Mouse (Mus musculus): ENCODE measurements around the gene Tcf25.
"Not testable (repeated sequence)": the region's sequence is repeated elsewhere in the genome, so short reads cannot be mapped to it uniquely, and the experiment has no call there.

Tcf25 gene

DNA sequence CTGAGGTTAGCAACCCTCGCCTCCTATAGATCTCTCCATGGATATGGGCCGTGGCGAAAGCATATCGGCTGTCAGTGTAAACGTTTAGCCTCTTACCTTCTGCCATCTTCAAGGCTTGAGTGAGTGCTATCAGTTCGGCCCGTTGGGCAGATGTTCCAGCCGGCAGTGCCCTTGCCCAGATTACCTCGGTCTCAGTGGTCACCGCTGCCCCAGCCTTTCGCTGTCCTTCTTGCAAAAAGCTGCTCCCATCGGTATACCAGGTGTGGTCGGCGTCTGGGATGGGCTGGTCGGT is 56.1 kb downstream of the Tcf25 start:
- DNase-seq (ENCODE audit: low spot score) = not testable (repeated sequence)

DNA sequence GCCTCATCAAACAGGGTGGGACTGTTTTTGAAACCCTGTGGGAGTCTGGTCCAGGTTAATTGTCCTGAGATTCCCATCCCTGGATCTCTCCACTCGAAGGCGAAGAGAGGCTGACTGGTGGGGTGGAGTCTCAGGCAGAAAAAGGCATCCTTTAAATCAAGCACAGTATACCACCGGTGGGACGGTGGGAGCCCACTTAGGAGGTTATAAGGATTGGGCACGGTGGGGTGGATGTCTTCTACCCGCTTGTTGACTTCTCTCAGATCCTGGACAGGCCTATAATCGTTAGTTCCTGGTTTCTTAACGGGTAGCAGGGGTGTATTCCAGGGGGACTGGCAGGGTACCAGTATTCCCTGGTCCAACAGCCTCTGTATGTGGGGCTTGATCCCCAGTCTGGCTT is 57.4 kb downstream of the Tcf25 start:
- not testable (repeated sequence) for DNase-seq (ENCODE audit: low spot score)

DNA sequence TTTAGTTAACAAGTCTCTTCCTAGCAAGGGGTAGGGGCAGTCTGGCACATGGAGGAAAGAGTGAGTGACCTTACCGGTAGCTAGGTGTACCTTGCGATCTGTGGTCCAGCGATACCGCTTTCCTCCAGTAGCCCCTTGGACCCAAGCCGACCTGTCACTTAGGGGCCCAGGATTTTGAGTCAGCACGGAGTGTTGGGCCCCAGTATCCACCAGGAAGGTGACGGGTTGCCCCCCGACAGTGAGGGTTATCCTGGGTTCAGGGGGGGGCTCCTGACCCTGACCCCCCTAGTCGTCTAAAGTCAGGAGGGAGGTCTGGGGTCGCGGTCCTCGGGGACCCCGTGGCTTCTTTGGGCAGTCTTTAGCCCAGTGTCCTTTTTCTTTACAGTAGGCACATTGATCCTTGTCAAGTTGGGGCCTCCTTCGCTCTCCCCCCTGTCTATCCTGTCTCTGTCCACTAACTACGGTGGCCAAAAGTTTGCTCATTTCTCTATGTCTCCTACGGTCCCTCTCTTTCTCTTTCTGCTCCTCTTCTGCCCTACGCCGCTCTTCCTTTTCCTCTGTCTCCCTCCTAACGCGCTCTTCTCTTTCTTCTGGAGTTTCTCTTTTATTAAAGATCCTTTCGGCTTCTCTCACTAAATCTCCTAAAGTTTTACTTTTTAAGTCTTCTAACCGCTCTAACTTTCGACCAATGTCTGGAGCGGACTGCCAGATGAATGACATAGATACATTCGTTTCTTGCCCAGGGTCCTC is 58.2 kb downstream of the Tcf25 start:
- DNase-seq (ENCODE audit: low spot score) = no peak

DNA sequence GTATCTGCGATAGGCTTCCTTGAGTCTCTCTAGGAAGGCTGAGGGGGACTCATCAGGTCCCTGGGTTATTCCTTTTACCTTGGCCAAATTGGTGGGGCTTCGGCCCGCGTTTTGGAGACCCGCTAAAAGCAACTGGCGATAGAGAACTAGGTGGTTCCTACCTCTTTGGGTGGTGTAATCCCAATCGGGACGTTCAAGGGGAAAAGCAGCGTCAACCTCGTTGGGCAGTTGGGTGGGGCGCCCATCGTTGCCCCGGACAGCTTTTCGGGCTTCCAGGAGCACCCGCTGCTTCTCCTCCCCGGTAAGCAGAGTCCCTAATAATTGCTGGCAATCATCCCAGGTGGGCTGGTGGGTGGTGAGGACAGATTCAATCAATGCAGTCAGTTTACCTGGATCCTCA is 58.8 kb downstream of the Tcf25 start:
- no peak for DNase-seq (ENCODE audit: low spot score)

DNA sequence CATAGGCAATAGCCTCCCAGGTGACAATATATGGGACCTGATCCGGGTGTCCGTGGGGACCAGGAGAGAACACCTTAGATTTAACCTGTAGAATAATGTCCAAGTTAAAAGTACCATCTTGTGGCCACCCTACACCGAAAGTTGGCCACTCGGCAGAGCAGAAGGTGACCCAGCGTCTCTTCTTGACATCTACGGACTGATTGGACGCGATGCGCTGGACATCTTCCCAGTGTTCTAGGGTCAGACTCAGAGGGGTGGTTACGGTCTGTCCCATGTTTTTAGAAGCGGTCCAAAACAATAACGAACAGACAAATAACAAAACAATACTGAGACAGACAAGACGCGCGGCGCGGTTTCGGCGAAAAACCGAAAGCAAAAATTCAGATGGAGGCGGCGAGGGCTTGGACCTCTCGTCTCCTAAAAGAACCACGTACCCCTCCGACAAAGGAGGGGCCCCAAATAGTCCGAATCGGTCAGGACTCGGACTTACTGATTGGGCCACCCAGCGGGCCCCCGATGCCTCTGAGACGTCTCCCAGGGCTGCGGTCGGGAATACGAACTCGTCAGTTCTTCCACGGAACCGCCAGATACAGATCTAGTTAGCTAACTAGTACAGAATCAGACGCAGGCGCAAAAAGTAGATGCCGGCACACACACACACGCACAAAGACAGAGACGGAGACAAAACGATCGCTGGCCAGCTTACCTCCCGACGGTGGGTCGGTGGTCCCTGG is 59.9 kb downstream of the Tcf25 start:
- not testable (repeated sequence) for DNase-seq (ENCODE audit: low spot score)

DNA sequence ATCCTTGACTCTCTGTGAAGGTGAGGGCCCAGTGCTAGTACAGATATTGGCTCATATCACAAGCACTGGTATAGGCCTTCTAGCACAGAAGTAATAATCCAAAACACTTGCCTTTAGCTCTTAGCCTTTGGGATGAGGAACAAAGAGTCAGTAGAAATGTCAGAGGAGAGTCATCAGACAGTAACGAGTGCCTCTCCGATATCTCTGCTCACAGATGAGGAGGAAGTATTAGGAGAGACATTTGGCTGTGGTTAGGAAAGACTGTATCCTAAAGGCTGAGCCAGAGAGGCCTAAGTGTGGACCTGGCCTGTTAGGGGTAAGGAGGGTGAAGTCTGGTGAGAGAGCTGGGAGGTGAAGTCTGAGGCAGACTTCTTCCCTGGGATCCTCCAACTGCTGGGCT is 68.2 kb downstream of the Tcf25 start:
- no peak for DNase-seq (ENCODE audit: low spot score)

DNA sequence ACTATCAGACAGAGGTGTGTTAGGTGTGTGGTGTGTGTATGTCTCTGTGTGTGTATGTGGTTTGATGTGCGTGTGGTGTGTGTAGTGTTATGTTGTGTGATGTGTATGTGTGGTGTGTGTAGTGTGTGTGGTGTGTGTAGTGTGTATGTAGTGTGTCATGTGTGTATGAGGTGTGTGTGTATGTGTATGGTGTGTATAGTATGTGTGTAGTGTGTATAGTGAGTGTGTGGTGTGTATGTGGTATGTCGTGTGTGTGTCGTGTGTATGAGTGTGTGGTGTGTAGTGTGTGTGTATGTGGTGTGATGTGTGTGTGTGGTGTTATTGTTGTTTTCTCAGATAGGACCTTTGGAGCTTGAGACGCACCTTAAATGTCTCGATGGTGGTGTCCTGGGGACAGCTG is 68.8 kb downstream of the Tcf25 start:
- DNase-seq (ENCODE audit: low spot score) = no peak

DNA sequence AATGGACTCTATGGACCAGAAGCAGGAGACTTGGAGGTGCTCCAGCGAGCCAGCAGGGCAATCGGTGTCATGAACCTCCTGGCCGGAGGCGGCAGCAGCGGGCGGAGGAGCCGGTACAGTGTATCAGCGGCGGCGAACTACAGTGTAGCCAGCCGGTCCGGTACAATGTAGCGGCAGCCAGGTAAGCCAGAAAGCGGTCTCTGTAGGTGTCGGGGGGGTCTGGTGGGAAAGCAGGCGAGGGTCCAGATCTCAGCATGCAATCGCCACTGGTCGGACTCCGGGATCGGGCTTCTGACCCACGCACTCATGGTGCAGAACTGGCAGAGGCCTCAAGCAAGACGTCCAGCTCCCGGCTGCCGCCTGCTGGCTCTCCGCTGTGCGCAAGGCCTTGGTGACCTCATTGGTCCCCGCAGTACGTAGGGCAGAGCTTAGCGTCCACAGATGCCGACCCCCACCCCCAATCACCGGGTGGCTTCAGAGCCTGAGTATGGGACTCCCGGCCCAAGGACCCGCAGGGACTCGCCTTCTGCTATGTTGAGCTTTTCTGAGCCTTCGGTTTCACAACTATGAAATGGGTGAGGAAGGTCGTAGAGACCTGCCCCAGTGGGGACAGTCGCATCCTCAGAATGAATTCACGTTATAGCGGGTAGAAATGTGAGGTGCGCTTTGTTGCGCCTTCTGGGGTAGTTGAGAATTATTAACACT is 69.5 kb downstream of the Tcf25 start:
- peak; percentile 90 for DNase-seq (ENCODE audit: low spot score)

DNA sequence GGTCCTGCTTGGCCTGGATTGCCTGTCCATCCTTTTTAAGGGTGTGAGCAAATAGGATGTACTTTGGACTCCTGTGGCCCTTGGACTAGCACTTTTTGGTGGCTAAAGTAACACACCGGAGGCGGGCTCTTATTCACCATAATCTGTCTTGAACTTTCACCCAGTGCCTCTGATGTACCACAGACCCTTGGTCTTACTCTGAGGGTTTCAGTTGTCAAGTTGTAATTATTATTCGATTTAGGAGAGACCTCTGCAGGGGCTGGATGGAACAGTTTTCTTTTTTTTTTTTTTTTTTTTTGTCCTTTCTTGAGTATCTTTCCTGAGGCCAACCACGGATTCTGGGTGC is 70.0 kb downstream of the Tcf25 start:
- DNase-seq (ENCODE audit: low spot score) = no peak

DNA sequence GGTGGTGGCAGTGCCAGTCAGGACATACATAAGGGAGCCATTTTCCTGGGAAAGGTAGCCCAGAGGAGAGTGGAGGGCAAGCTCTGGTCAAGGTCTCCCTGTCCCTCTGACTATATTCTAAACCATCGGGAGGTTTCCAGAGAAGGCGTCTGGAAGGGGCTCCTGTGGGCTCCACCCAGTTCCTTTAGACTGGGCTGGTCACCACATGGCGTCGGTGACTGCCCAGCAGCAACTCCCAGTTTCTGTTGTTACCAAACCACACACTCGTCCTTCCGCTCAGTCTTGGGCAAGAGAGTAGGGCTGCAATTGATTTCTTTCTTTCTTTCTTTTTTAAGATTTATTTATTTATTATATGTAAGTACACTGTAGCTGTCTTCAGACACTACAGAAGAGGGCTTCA is 70.6 kb downstream of the Tcf25 start:
- no peak for DNase-seq (ENCODE audit: low spot score)

DNA sequence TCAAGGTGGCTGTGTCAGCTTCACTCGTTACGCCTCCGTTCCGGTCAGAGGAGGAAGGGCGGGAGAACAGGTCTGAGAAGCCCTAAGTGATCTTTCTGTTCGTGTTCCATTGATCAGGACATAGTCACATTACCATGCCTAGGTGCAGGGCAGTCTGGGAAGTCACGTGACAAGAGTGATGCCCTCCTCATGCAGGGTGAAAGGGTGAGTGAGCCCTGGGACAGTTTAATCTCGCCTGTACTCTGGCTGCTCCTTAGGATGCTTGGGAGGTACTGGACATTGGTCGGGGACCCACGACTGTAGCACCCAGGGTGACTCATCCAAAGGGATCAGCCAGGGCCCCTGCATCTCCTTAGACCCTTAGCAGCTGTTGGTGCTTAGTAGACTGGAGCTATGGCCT is 72.4 kb downstream of the Tcf25 start:
- DNase-seq (ENCODE audit: low spot score) = no peak

DNA sequence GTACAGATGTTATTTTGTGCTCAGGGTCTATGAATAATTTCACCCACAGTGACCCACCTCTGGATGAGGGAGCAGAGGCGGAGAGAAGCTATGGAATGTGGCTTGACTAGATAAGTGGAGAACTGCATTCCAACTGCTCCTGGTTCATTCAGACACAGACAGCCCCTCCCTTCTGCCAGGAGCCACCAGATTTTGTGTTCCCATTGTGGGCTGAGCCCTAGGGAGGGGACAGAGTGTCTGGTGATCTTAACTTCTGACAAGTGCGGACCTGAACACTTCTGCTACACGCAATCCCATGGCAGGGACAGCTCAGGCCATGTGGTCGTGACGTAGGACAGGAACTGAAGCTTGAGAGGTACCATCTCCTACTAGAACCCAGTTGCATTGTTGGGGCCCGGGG is 73.2 kb downstream of the Tcf25 start:
- DNase-seq (ENCODE audit: low spot score) = no peak

DNA sequence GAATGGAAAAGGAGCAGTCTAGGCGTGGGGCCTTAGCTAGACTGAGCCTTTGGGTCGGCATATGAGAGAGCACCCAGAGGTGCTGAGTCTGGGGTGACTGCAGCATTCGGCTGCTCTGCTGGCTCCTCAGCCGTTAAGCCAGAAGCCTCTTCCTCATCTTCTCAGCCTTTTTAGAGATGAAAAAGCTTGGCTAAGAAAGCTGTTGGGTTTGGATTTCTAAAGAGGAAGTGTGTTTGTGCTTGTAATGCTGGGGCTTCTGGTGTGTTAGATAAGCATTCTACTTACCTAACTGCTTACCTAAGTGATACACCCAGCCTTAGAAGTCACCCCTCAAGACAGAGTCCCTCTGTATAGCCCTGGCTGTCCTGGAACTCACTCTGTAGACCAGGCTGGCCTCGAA is 77.2 kb downstream of the Tcf25 start:
- no peak for DNase-seq (ENCODE audit: low spot score)

DNA sequence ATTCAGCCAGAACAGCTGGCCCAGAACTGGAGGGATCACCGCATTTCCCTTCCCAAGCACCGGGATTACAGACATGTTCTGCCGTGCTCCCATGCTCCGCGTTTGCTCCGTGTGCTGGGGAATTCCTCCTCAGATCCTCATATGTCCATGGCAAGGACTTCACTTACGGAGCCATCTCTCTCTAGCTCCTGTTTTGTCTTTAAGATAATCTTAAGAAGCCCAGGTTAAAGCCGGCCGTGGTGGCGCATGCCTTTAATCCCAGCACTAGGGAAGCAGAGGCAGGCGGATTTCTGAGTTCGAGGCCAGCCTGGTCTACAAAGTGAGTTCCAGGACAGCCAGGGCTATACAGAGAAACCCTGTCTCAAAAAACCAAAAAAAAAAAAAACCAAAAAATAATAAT is 78.2 kb downstream of the Tcf25 start:
- not testable (repeated sequence) for DNase-seq (ENCODE audit: low spot score)

DNA sequence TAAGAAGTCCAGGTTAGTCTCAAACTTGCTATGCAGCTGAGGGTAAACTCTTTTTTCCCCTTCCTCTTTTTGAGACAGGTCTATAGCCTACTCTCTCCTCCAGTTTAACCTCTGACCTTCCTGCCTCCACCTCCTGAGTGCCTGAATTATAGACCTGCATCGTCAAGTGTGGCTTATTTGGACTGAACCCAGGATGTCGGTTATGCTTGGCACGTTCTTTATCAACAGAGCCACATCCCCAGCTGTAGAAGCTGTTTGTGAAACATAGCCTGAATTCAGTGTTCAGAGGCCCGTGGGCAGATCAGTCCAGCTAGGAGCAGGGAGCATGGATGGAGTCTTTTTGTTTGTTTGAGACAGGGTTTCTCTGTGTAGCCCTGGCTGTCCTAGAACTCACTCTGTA is 78.6 kb downstream of the Tcf25 start:
- no peak for DNase-seq (ENCODE audit: low spot score)

DNA sequence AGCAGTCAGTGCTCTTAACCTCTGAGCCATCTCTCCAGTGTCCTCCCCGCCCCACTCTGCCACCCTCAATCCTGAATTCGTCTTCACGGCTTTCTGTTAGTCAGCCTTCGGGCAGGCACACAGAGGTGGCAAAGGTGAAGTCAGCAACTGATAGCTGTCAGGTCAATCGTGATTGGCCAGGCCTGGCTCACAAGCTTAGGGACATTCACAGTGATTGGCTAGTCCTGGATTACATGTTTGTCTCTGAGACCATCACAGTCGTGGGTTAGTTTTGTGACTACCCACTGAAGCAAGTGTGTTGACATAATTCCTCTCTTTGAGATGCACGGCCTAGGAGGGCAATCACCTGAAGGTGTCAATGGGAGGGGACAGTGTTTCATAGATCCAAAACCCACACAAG is 79.7 kb downstream of the Tcf25 start:
- DNase-seq (ENCODE audit: low spot score) = no peak

Measured in spleen, adult 12 weeks (tissue).